Mouse (Mus musculus) granulocyte monocyte progenitor cell, adult 5-6 weeks (primary cell): ENCODE results near the gene Gm2075. TPM values are rescaled to one million over a fixed set of nuclear protein-coding genes. Genes with fewer than 3 reads are reported as not detected.
"Not testable (repeated sequence)": the region's sequence is repeated elsewhere in the genome, so short reads cannot be mapped to it uniquely, and the experiment has no call there.

Experiments used
- ATAC-seq: replicated peaks from 2 replicates; pipeline ENCODE4 v1.8.0; 2016; ENCODE audit warnings: mild to moderate bottlenecking, moderate TSS enrichment, inconsistent platforms; ENCODE audit not compliant: poor library complexity, severe bottlenecking
- total RNA-seq, 2 experiments: library from RNA; stranded (forward) in 1 of 2; stranded (reverse) in 1 of 2; fragments of 200-712, 200-1000 nt in 1 of 2; fragments of >200 nt in 1 of 2; fragmentation: Nextera tagmentation in 1 of 2; gene quantifications; 2 replicates each; pipeline ENCODE4 v1.2.3; 2014 to 2017

The Gm2075 gene
- not detected in 2 replicates for total RNA-seq (2014; fragmentation: Nextera tagmentation)
- not detected in 2 replicates for total RNA-seq (2017)

DNA sequence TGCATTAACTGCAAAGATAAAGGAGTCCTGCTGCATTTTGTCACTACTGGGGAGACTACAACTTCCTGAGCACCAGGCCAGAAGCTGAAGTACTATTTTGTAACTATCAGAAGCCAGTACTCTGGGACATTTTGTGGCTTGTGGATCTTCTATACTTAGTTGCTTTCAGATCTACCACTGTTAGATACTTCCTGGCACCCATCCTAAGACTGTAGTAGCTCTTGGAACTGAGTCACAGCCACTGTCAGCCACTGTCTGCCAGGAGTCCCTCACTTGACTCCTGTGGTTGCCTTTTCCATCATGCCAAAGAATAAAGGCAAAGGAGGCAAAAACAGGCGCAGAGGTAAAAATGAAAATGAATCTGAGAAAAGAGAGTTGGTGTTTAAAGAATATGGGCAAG, at the start of gene Gm2075:
Gene Gm2075, plus strand, starts transcription at position 301 of the 400 bp plus-strand sequence.
- not testable (repeated sequence) for ATAC-seq

DNA sequence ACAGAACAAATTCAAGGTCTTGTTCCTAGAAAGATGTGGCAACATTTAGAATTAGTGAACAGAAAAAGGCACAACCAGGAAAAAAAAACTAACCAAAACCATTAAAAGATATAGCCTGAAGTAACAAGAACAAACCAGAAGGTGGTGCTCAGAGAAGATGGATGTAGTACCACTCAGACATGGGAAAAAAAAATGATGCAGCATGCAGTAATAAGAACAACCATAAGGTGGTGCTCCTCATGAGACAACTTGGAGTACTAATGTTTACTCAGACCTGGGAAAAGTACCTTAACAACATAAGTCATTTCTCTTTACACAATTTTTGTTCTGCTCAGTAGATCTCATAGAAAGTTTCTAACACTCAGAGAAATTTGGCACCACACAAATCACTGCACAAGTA, 27.6 kb upstream of the Gm2075 start:
- not testable (repeated sequence) for ATAC-seq

DNA sequence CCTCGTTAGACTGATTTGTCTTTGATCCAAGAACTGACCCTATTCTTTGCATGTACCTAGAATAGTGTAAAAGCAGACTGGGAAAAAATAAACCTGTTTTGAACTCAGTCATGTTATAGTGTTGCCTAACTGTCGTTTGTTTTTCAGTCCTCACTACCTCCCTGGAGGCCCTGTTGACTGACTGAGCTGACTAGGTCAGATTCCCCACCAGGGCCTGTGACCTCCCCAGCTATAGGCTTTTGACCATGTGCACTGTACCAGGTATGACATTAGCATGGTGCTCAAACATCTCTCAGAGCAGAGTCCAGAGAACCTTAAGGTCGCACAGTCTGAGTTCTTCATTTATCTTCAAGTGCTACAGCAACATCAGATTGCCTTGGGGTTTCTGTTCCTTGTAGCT, 7.5 kb upstream of the Gm2075 start:
- not testable (repeated sequence) for ATAC-seq

GRCm38 (mm10) chr12:88018671-88019070, 7.0 kb downstream of the Gm2075 start, which contains the start of gene Gm6803:
Gm6803 (minus strand) TSS chr12:88018771.
- ATAC-seq: not testable (repeated sequence)

- not testable (repeated sequence) for ATAC-seq
Measured at GRCm38 (mm10) chr12:88026704-88027103, 15.1 kb downstream of the Gm2075 start, which contains the start of gene Gm2056. Gm2056 (plus strand) TSS chr12:88027004.

DNA sequence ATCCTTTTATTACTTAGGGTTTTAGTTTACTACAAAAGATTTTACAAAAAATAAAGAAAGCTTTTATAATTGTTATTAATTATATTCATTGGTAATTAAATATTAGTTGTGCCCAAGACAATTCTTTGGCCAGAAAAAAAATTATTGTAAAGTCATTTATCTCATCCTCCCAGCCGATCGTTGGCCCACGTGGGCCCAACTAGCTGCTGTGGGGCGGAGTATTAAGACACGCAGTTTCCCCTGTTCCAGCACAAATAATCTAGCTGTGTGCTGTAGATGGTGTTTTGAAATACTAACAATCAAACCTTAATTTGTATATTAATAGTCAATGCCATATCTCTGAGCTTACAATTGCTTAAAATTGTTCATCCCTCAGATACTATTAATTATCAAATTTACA, 20.6 kb downstream of the Gm2075 start:
- ATAC-seq: not testable (repeated sequence)

DNA sequence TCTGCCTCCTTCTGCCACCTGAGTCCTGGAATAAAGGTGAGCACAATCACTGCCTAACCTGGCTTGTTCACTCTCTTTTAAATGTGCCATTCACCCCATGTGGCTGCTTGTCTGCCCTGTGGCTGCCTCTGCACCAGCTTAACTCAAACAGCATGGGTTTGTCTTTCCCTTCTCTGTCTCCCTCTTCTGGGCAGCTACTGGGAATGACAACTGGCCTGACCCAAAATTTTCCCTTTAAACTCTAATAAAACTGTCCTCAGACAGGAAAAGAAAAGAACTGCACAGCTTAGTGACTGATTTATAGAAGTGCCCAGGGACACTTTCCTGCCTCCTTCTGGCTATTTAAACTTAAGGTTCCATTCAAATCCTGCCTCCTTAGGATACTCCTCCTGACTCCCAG, 27.4 kb downstream of the Gm2075 start:
- not testable (repeated sequence) for ATAC-seq

DNA sequence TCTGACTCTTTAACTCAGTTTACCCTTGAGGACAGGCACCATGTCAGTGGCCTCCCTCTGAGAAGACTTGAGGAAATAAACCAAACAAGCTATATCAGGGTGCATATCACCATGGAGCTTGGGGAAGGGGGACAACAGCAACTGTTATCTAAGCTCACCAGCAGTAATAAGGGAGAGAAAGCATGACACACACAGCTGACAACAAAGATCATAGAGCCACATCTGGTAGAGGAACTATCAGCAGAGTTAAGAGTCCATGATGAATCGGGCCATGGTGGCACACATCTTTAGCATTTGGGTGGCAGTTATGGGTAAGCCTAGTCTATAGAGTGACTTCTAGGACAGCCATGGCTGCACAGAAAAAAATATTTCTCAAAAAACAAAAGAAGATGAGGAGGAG, 28.1 kb downstream of the Gm2075 start:
- not testable (repeated sequence) for ATAC-seq

DNA sequence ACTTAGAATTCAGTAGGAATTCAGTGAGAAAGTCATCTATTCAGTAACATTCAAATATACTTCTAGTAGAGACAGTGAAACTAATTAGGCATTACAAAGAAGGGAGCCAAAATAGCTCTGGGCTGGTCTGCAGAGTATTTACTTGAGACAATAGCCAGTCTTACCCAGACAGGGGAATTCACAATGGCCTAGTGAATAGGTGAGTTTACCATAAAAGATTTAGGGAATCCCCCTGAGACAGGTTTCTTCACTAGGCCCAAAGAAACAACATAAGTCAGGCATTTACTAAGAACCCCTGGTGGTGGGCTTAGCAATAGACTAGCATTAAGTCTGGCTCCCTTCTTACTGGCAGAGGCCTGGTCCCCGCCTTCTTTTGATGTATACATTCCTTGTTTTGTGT, 33.6 kb downstream of the Gm2075 start:
- ATAC-seq: not testable (repeated sequence)

Other genes starting within 250 kb of the Gm2075 start
- gene Gm21319, start 236.1 kb upstream of the Gm2075 start, total RNA-seq (2014; fragmentation: Nextera tagmentation): not detected in 2 replicates
- gene Gm21319, start 236.1 kb upstream of the Gm2075 start, total RNA-seq (2017): not detected in 2 replicates
- not detected in 2 replicates for gene Gm21936, start 216.3 kb upstream of the Gm2075 start, total RNA-seq (2014; fragmentation: Nextera tagmentation)
- not detected in 2 replicates for gene Gm21936, start 216.3 kb upstream of the Gm2075 start, total RNA-seq (2017)
- gene BB287469, start 195.3 kb upstream of the Gm2075 start, total RNA-seq (2014; fragmentation: Nextera tagmentation): not detected in 2 replicates
- gene BB287469, start 195.3 kb upstream of the Gm2075 start, total RNA-seq (2017): not detected in 2 replicates
- not detected in 2 replicates for gene Gm2001, start 169.5 kb upstream of the Gm2075 start, total RNA-seq (2014; fragmentation: Nextera tagmentation)
- not detected in 2 replicates for gene Gm2001, start 169.5 kb upstream of the Gm2075 start, total RNA-seq (2017)
- gene Gm2016, start 137.8 kb upstream of the Gm2075 start, total RNA-seq (2014; fragmentation: Nextera tagmentation): not detected in 2 replicates
- gene Gm2016, start 137.8 kb upstream of the Gm2075 start, total RNA-seq (2017): not detected in 2 replicates
- gene Gm2022, start 116.5 kb upstream of the Gm2075 start, total RNA-seq (2014; fragmentation: Nextera tagmentation): not detected in 2 replicates
- gene Gm2022, start 116.5 kb upstream of the Gm2075 start, total RNA-seq (2017): not detected in 2 replicates
- not detected in 2 replicates for gene Gm2035, start 92.0 kb upstream of the Gm2075 start, total RNA-seq (2014; fragmentation: Nextera tagmentation)
- gene Gm2035, start 92.0 kb upstream of the Gm2075 start, total RNA-seq (2017): not detected in 2 replicates
- gene Gm2042, start 57.8 kb upstream of the Gm2075 start, total RNA-seq (2014; fragmentation: Nextera tagmentation): not detected in 2 replicates
- gene Gm2042, start 57.8 kb upstream of the Gm2075 start, total RNA-seq (2017): not detected in 2 replicates
- gene Gm6803, start 6.9 kb downstream of the Gm2075 start, total RNA-seq (2014; fragmentation: Nextera tagmentation): not detected in 2 replicates
- gene Gm6803, start 6.9 kb downstream of the Gm2075 start, total RNA-seq (2017): not detected in 2 replicates
- not detected in 2 replicates for gene Gm2056, start 15.2 kb downstream of the Gm2075 start, total RNA-seq (2014; fragmentation: Nextera tagmentation)
- not detected in 2 replicates for gene Gm2056, start 15.2 kb downstream of the Gm2075 start, total RNA-seq (2017)
- not detected in 2 replicates for gene Gm16368, start 71.8 kb downstream of the Gm2075 start, total RNA-seq (2014; fragmentation: Nextera tagmentation)
- gene Gm16368, start 71.8 kb downstream of the Gm2075 start, total RNA-seq (2017): not detected in 2 replicates
- gene Gm10436, start 170.3 kb downstream of the Gm2075 start, total RNA-seq (2014; fragmentation: Nextera tagmentation): not detected in 2 replicates
- gene Gm10436, start 170.3 kb downstream of the Gm2075 start, total RNA-seq (2017): not detected in 2 replicates
- not detected in 2 replicates for gene Gm8332, start 238.3 kb downstream of the Gm2075 start, total RNA-seq (2014; fragmentation: Nextera tagmentation)
- gene Gm8332, start 238.3 kb downstream of the Gm2075 start, total RNA-seq (2017): not detected in 2 replicates